Mouse (Mus musculus) spleen, adult 2 months (tissue): ENCODE measurements around the gene Gm20388. TPM values are rescaled to one million over a fixed set of nuclear protein-coding genes. Genes with fewer than 3 reads are reported as not detected.

ENCODE experiments used
- DNase-seq, 2 experiments: peaks; one replicate each; pipeline versions ENCODE4 v3.0.0 to v3.0.0-alpha.2; 2012 to 2021; ENCODE audit warnings: low spot score in 2 of 2, low read depth in 1 of 2
- H3K27ac ChIP-seq: fragments of 200-500 bp; 2 replicates; pipeline ENCODE4 v1.5.1; 2012; ENCODE audit warnings: low read length, inconsistent platforms; ENCODE audit not compliant: insufficient read depth
- H3K27me3 ChIP-seq: fragments of 200-500 bp; 2 replicates; pipeline ENCODE4 v1.6.1; 2012; ENCODE audit warnings: mild to moderate bottlenecking, moderate library complexity, low read length, inconsistent platforms; ENCODE audit not compliant: control insufficient read depth, insufficient read depth
- H3K36me3 ChIP-seq: fragments of 200-500 bp; 2 replicates; pipeline ENCODE4 v1.6.1; 2012; ENCODE audit warnings: mild to moderate bottlenecking, low read length, inconsistent platforms; ENCODE audit not compliant: control insufficient read depth, insufficient read depth
- H3K4me1 ChIP-seq: fragments of 200-500 bp; 2 replicates; pipeline ENCODE4 v1.6.1; 2011; ENCODE audit warnings: inconsistent platforms; ENCODE audit not compliant: control insufficient read depth, insufficient read depth, insufficient read length
- H3K4me3 ChIP-seq: fragments of 200-500 bp; 2 replicates; pipeline ENCODE4 v1.5.1; 2011; ENCODE audit warnings: mild to moderate bottlenecking, inconsistent platforms; ENCODE audit not compliant: insufficient read depth, insufficient read length; ENCODE audit errors: extremely low read depth
- CTCF ChIP-seq: fragments of 200-500 bp; IDR thresholded peaks from 2 replicates; pipeline ENCODE4 v1.5.1; 2011; ENCODE audit warnings: mild to moderate bottlenecking, inconsistent platforms; ENCODE audit not compliant: insufficient read depth, insufficient read length, insufficient replicate concordance; ENCODE audit errors: extremely low read depth
- POLR2A ChIP-seq: fragments of 200-500 bp; IDR thresholded peaks from 2 replicates; pipeline ENCODE4 v1.6.1; 2011; ENCODE audit warnings: low read depth, low read length, inconsistent platforms
- WGBS: fragments of 180-500 bp; shearing (Covaris S2); methylation state at CpG from one replicate; pipeline ENCODE4 v1.1.7; 2018; 5-methylcytosine and 5-hydroxymethylcytosine counted together
- polyA plus RNA-seq: library from polyadenylated mRNA; depleted of rRNA; stranded (reverse); fragments of >200 nt; gene quantifications from 2 replicates; pipeline ENCODE4 v1.2.3, GENCODE M21; 2012

Gene Gm20388
- polyA plus RNA-seq, 1 experiment: 26.1 TPM

DNA sequence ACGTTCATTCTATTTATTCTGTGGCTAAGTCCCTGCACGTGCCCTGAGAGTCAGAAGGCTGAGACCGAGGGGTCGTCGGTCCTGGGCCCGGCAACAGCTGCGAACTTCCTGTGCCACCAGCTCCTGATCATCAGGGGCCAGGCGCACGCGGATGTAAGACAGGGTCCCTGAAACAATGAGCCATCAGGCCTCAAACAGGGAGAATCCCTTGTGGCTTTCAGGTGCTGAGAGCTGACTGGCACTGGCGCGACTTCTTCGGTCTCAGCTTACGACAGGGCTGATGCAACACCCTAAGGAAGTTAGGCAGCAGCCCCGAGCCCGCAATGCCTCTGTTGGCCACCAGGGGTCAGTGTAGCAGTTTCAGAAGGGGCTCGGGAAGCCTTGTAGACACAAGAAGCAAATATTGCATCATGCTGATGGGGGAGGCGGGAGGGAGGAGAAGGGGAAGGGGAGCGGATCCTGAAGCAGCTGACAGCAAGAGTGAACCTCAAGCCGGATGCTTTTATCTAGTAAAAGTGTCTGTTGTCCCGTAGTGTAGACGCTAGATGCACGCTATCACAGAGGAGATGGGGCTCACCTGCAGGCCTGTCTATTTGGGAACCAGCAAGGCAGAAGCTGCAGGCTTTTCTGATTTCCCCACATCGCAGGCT is 1940.3 kb downstream of the Gm20388 start:
- Histone ChIP-seq H3K36me3 (no peaks in the 10 kb centered on the region), H3K27ac (no peak overlapping the region), H3K4me1 (0 out of 2 replicates have a peak, but pooled peaks cover 6% of the 10 kb centered on the region), H3K4me3 (peak overlapping the region; percentile 38; the same call in 1 of the 2 replicates), H3K27me3 (no peaks in the 10 kb centered on the region)
- peak; percentile 85 to 91 for DNase-seq
- TF ChIP-seq POLR2A (no peak), CTCF (peak; percentile 96)
- WGBS: 5% methylated on average over 24 of the region's 24 CpGs

DNA sequence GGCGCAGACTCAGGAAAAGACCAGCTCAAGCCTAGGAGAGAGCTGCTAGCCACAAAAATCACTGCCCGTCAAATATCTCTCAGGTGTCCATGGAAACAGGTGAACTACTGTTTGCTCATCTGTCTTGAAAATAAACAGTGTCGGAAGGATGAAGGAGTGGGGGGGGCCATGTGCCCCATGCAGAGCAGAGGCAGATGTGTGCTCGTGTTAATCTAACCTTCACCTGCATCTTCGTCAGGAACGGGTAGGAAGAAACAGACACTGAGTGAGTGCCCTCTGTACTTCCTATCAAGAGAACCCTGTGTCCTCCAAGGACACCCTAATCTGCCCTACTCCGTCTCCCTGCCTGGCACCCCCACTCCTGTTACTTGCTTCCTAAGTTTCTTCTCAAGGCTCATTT is 1941.1 kb downstream of the Gm20388 start:
- TF ChIP-seq CTCF (no peak), POLR2A (no peak)
- H3K27ac ChIP-seq: no peak overlapping the region
- peak in 1 of 2 experiments; percentile 1 for DNase-seq
- H3K4me3 ChIP-seq: no peak overlapping the region
- H3K4me1 ChIP-seq: 0 out of 2 replicates have a peak, but pooled peaks cover 6% of the 10 kb centered on the region
- H3K27me3 ChIP-seq: no peaks in the 10 kb centered on the region
- WGBS: 89% methylated on average over 7 of the region's 7 CpGs
- H3K36me3 ChIP-seq: no peaks in the 10 kb centered on the region

DNA sequence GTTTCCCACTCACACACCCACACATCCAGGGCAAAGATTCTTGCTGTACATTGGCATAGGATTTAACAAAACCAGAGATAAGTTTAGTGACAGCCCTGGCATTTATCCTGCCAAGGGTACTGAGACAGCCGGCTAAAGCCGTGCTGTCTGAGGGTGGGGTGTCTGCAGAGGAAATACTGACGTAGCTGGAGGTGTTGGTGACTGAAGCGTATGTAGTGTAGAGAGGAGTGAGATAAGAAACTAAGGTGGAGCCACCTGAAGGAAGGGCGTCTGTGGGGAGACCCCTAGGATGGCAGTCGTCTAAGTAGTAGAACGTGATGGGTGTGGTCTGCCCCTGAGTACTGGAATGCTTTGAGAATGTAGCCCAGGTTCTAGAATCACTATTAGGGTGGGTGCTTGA is 1941.8 kb downstream of the Gm20388 start:
- Histone ChIP-seq H3K4me3 (no peak overlapping the region), H3K4me1 (0 out of 2 replicates have a peak, but pooled peaks cover 6% of the 10 kb centered on the region), H3K27ac (no peak overlapping the region), H3K36me3 (no peaks in the 10 kb centered on the region), H3K27me3 (no peaks in the 10 kb centered on the region)
- TF ChIP-seq POLR2A: no peak
- TF ChIP-seq CTCF: no peak
- no peak for DNase-seq
- 54% methylated on average over 7 of the region's 7 CpGs for WGBS

DNA sequence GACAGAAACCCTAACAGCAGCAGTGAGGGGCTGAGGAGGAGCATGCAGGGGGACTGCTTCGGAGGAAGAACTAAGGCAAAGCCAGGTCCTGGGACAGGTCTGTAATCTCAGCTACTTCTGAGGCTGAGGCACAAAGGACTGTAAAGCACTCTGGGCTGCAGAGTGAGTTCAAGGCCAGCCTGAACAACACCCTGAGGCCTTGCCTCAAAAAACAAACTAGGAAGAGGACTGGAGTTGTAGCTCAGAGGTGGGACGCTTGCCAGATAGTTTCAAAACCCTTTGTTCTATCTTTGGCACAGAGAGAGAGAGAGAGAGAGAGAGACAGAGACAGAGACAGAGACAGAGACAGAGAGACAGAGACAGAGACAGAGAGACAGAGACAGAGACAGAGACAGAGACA is 1942.9 kb downstream of the Gm20388 start:
- no peak for DNase-seq
- TF ChIP-seq POLR2A (no peak), CTCF (no peak)
- Histone ChIP-seq H3K4me1 (0 out of 2 replicates have a peak, but pooled peaks cover 6% of the 10 kb centered on the region), H3K27me3 (no peaks in the 10 kb centered on the region), H3K36me3 (no peaks in the 10 kb centered on the region), H3K27ac (no peak overlapping the region), H3K4me3 (no peak overlapping the region)
- WGBS: 79% methylated on average over 2 of the region's 2 CpGs

DNA sequence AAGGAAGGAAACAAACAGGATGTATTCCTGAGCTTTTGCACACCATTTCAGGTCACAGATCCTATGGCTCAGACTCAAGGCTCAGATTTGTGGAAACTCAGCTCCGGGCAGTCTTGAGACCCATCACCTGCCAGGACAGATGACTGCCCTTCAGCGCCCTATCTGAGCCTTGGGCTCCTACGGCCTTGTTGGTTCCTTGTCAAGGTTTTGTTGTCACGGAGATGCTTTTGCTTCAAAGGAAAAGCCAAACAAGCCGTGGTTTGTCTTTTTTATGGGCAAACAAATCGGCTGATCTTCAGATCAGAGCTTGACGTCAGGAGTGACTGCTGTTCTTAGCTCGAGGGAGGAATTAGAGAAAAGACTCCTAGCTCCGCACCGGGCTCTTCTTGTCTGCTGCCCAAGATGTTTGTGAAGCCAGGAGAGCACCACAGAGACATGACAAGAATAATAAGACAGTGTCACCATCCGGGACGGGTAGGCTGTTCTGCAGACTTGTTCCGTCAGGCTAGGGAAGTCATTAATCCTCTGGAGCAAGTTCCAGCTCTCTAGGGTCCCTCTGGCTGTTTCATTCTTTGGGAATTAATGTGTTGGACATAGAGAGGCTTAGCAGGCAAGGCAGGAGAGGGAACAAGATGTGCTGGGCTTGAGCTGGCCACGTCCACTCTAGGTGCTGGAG is 1945.6 kb downstream of the Gm20388 start:
- peak in 1 of 2 experiments; percentile 1 for DNase-seq
- Histone ChIP-seq H3K27ac (no peak overlapping the region), H3K36me3 (no peaks in the 10 kb centered on the region), H3K4me1 (0 out of 2 replicates have a peak, but pooled peaks cover under 1% of the 10 kb centered on the region), H3K27me3 (no peaks in the 10 kb centered on the region), H3K4me3 (no peak overlapping the region)
- TF ChIP-seq POLR2A: no peak
- no peak for TF ChIP-seq CTCF
- 84% methylated on average over 14 of the region's 14 CpGs for WGBS

DNA sequence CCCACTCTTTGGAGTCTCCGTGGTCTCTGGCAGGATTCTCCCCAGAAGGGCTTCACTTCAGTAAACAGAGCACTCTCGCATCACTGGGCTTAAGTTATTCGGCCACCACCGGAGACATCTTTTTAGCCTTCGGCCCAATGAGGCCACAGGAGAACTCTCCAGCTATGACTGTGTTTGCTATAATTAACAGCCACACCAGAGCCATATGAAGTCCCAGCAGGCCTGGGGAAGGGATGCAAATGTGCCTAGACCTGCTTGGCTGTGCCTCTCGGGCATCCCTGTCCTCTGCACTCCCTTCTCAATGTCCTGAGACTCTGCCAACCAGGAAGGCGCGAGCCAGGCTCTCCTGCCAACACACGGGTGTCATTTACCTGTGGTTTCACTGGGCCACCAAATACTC is 1946.7 kb downstream of the Gm20388 start:
- TF ChIP-seq CTCF (no peak), POLR2A (no peak)
- no peaks in the 10 kb centered on the region for H3K4me1 ChIP-seq
- H3K27me3 ChIP-seq: no peaks in the 10 kb centered on the region
- H3K27ac ChIP-seq: no peak overlapping the region
- no peak for DNase-seq
- 86% methylated on average over 9 of the region's 9 CpGs for WGBS
- H3K36me3 ChIP-seq: no peaks in the 10 kb centered on the region
- H3K4me3 ChIP-seq: no peak overlapping the region

DNA sequence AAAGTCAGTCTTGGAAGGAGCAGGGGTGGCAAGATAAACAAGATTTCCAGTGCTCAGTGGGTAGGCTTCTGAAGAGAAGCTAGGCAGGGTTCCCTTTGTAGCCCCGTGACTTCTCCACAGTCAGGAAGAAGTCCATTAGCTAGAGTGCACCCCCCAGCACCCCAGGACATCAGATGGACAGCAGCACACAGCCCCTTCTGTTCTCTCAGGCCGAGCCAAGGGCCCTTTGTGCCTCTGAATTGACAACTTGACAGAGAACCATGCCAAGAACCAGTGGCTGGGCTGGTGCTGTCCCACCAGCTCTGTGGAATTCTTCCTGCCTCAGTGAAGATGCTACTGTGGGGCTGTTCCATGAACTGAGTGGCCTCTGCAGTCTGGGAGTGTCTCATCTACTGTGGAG is 1947.1 kb downstream of the Gm20388 start:
- 62% methylated on average over 2 of the region's 2 CpGs for WGBS
- H3K27me3 ChIP-seq: no peaks in the 10 kb centered on the region

More for the DNA sequence above, 1947.1 kb downstream of the Gm20388 start:
- H3K4me3 ChIP-seq: no peak overlapping the region
- no peaks in the 10 kb centered on the region for H3K36me3 ChIP-seq
- H3K27ac ChIP-seq: no peak overlapping the region
- TF ChIP-seq POLR2A (no peak), CTCF (no peak)
- H3K4me1 ChIP-seq: no peaks in the 10 kb centered on the region
- no peak for DNase-seq
